Mouse (Mus musculus): ENCODE measurements around the gene Plscr3. TPM values are rescaled to one million over a fixed set of nuclear protein-coding genes. Genes with fewer than 3 reads are reported as not detected.

The Plscr3 gene
- polyA plus RNA-seq, 1 experiment from 2014 or later, result 20.8 TPM

GRCm38 (mm10) chr11:69822080-69822479 is 24.1 kb upstream of the Plscr3 start, which contains the start of gene Spem1:
Spem1 (minus strand) TSS chr11:69822180.
- H3K36me3 ChIP-seq (replicated peaks; ENCODE audit: insufficient read depth, low read length), result no peaks in the 10 kb centered on the region
- DNase-seq (no peak), ATAC-seq (no peak)
- H3K4me2 ChIP-seq (ENCODE audit: low read depth, low read length), result no peak within 1 kb of the TSS
- no peak within 1 kb of the TSS for H3K4me3 ChIP-seq (ENCODE audit: low read depth, low read length)
- no peak within 1 kb of the TSS for H3K9ac ChIP-seq (replicated peaks)
- 61% methylated on average over 2 of the region's 3 CpGs for WGBS (ENCODE audit: insufficient replicate concordance)
- H3K27ac ChIP-seq (ENCODE audit: low read depth), result no peak within 1 kb of the TSS
- no peaks in the 10 kb centered on the region for H3K27me3 ChIP-seq (ENCODE audit: insufficient read depth, low read length)
- no peaks in the 10 kb centered on the region for H3K4me1 ChIP-seq (ENCODE audit: insufficient read depth)
- TF ChIP-seq EP300 (IDR thresholded peaks at IDR 0.05; ENCODE audit: low read depth) (no peak), CTCF (IDR thresholded peaks at IDR 0.05; ENCODE audit: low read depth) (no peak)
- no peaks in the 10 kb centered on the region for H3K9me3 ChIP-seq (ENCODE audit: low read length)

- no peak for TF ChIP-seq CTCF (IDR thresholded peaks at IDR 0.05; ENCODE audit: low read depth)
- no peak for TF ChIP-seq EP300 (IDR thresholded peaks at IDR 0.05; ENCODE audit: low read depth)
- H3K4me2 ChIP-seq (ENCODE audit: low read depth, low read length), result no peak overlapping the region
- 69% methylated on average over 2 of the region's 2 CpGs for WGBS (ENCODE audit: insufficient replicate concordance)
- H3K4me3 ChIP-seq (ENCODE audit: low read depth, low read length), result no peak overlapping the region
- H3K9me3 ChIP-seq (ENCODE audit: low read length), result no peaks in the 10 kb centered on the region
- no peaks in the 10 kb centered on the region for H3K36me3 ChIP-seq (replicated peaks; ENCODE audit: insufficient read depth, low read length)
- DNase-seq, result no peak
- H3K27me3 ChIP-seq (ENCODE audit: insufficient read depth, low read length), result no peaks in the 10 kb centered on the region
- no peak for ATAC-seq
- H3K4me1 ChIP-seq (ENCODE audit: insufficient read depth), result no peaks in the 10 kb centered on the region
- no peak overlapping the region for H3K27ac ChIP-seq (ENCODE audit: low read depth)
- no peak overlapping the region for H3K9ac ChIP-seq (replicated peaks)
Measured at GRCm38 (mm10) chr11:69823456-69823855, 22.7 kb upstream of the Plscr3 start.

- 83% methylated on average over 5 of the region's 5 CpGs for WGBS (ENCODE audit: insufficient replicate concordance)
Measured at GRCm38 (mm10) chr11:69828832-69829231, 17.3 kb upstream of the Plscr3 start.

GRCm38 (mm10) chr11:69833554-69833953 is 12.6 kb upstream of the Plscr3 start:
- 43% methylated on average over 8 of the region's 8 CpGs for WGBS (ENCODE audit: insufficient replicate concordance)
- Histone ChIP-seq H3K4me3 (ENCODE audit: low read depth, low read length) (peak overlapping the region; percentile 40), H3K4me1 (ENCODE audit: insufficient read depth) (peaks cover 31% of the 10 kb centered on the region), H3K4me2 (ENCODE audit: low read depth, low read length) (peak overlapping the region; percentile 81), H3K9me3 (ENCODE audit: low read length) (no peaks in the 10 kb centered on the region), H3K27ac (ENCODE audit: low read depth) (no peak overlapping the region), H3K9ac (replicated peaks) (peak overlapping the region; percentile 62), H3K36me3 (replicated peaks; ENCODE audit: insufficient read depth, low read length) (0 out of 2 replicates have a peak, but pooled peaks cover 2% of the 10 kb centered on the region), H3K27me3 (ENCODE audit: insufficient read depth, low read length) (peaks cover 39% of the 10 kb centered on the region)
- no peak for ATAC-seq
- no peak for DNase-seq
- TF ChIP-seq CTCF (IDR thresholded peaks at IDR 0.05; ENCODE audit: low read depth), result no peak
- TF ChIP-seq EP300 (IDR thresholded peaks at IDR 0.05; ENCODE audit: low read depth), result no peak

More at GRCm38 (mm10) chr11:69828832-69829231, 17.3 kb upstream of the Plscr3 start:
- no peak overlapping the region for H3K27ac ChIP-seq (ENCODE audit: low read depth)
- ATAC-seq (no peak), DNase-seq (no peak)
- TF ChIP-seq CTCF (IDR thresholded peaks at IDR 0.05; ENCODE audit: low read depth) (no peak), EP300 (IDR thresholded peaks at IDR 0.05; ENCODE audit: low read depth) (no peak)
- H3K9me3 ChIP-seq (ENCODE audit: low read length), result no peaks in the 10 kb centered on the region
- no peak overlapping the region for H3K9ac ChIP-seq (replicated peaks)
- H3K4me3 ChIP-seq (ENCODE audit: low read depth, low read length), result no peak overlapping the region
- H3K4me1 ChIP-seq (ENCODE audit: insufficient read depth), result peaks cover 6% of the 10 kb centered on the region
- H3K4me2 ChIP-seq (ENCODE audit: low read depth, low read length), result no peak overlapping the region
- H3K36me3 ChIP-seq (replicated peaks; ENCODE audit: insufficient read depth, low read length), result 0 out of 2 replicates have a peak, but pooled peaks cover 2% of the 10 kb centered on the region
- H3K27me3 ChIP-seq (ENCODE audit: insufficient read depth, low read length), result peaks cover 6% of the 10 kb centered on the region; the same call in 1 of the 2 replicates

GRCm38 (mm10) chr11:69834001-69834549 is 12.1 kb upstream of the Plscr3 start:
- H3K4me3 ChIP-seq (ENCODE audit: low read depth, low read length), result peak overlapping the region; percentile 40
- H3K27ac ChIP-seq (ENCODE audit: low read depth), result no peak overlapping the region
- peak overlapping the region; percentile 81 for H3K4me2 ChIP-seq (ENCODE audit: low read depth, low read length)
- DNase-seq, result peak; percentile 74
- H3K9me3 ChIP-seq (ENCODE audit: low read length), result no peaks in the 10 kb centered on the region
- ATAC-seq, result peak; percentile 12
- H3K27me3 ChIP-seq (ENCODE audit: insufficient read depth, low read length), result peaks cover 39% of the 10 kb centered on the region
- peak overlapping the region; percentile 62 for H3K9ac ChIP-seq (replicated peaks)
- H3K36me3 ChIP-seq (replicated peaks; ENCODE audit: insufficient read depth, low read length), result 0 out of 2 replicates have a peak, but pooled peaks cover 2% of the 10 kb centered on the region
- peaks cover 35% of the 10 kb centered on the region for H3K4me1 ChIP-seq (ENCODE audit: insufficient read depth)
- 6% methylated on average over 34 of the region's 48 CpGs for WGBS (ENCODE audit: insufficient replicate concordance)
- TF ChIP-seq EP300 (IDR thresholded peaks at IDR 0.05; ENCODE audit: low read depth) (no peak), CTCF (IDR thresholded peaks at IDR 0.05; ENCODE audit: low read depth) (no peak)

GRCm38 (mm10) chr11:69835326-69835965 is 10.7 kb upstream of the Plscr3 start:
- peaks cover 46% of the 10 kb centered on the region for H3K4me1 ChIP-seq (ENCODE audit: insufficient read depth)
- ATAC-seq (no peak), DNase-seq (no peak)
- H3K9me3 ChIP-seq (ENCODE audit: low read length), result no peaks in the 10 kb centered on the region
- 0 out of 2 replicates have a peak, but pooled peaks cover 4% of the 10 kb centered on the region for H3K36me3 ChIP-seq (replicated peaks; ENCODE audit: insufficient read depth, low read length)
- H3K27ac ChIP-seq (ENCODE audit: low read depth), result no peak overlapping the region
- no peak overlapping the region for H3K4me3 ChIP-seq (ENCODE audit: low read depth, low read length)
- TF ChIP-seq EP300 (IDR thresholded peaks at IDR 0.05; ENCODE audit: low read depth), result no peak
- WGBS (ENCODE audit: insufficient replicate concordance), result 28% methylated on average over 9 of the region's 9 CpGs
- no peak overlapping the region for H3K9ac ChIP-seq (replicated peaks)
- no peak overlapping the region for H3K4me2 ChIP-seq (ENCODE audit: low read depth, low read length)
- H3K27me3 ChIP-seq (ENCODE audit: insufficient read depth, low read length), result peaks cover 39% of the 10 kb centered on the region
